ENCODE assay signal across 29 mouse cellular contexts in genomic region chr3:138373920-138374319, GRCm38 (mm10). TPM values are rescaled to one million over a fixed set of nuclear protein-coding genes. Genes with fewer than 3 reads are reported as not detected.
DNase-seq lines count a peak whose midpoint lies in the region.
"Had no signal": no experiment of that assay in that cellular context is flagged by ENCODE, and none has a peak within 500 bp of the region (broad histone marks: within the 10 kb centered on the region; RNA-seq: fewer than 3 reads in every experiment).

No protein-coding gene starts in this region.

- peak; percentile 28 for DNase-seq in adrenal gland, adult 2 months
- no peak for DNase-seq in adrenal gland, adult 18-20 months (ENCODE audit: low spot score in 2 of 2)
- peak; percentile 6 for DNase-seq in embryo, embryonic 11 days
- no peak for DNase-seq in embryo, embryonic 10 days (ENCODE audit: low spot score)
- DNase-seq in kidney, postnatal 14 days: peak; percentile 10
- no peak for DNase-seq in kidney, adult 9 months
- DNase-seq in retina, postnatal 1 day: peak; percentile 7
- DNase-seq in retina, embryonic 14.5 days (ENCODE audit: low spot score): no peak
- DNase-seq: cerebellum, adult 18-20 months; cerebellum, adult 9-10 months; cerebellum, postnatal 14 days; gastrocnemius, postnatal 25 days; heart, adult 18-20 months; heart, postnatal 10 days; heart, postnatal 36 days had no signal

RNA-seq across cellular contexts. Expression of gene Adh6b, which starts 32.3 kb away (rescaled TPM):
- total RNA-seq in adrenal gland, adult 2 months (2021): under 1 TPM in 1 of 2 experiments, not detected in 1; 0.17 TPM
- polyA plus RNA-seq in adrenal gland, adult 2 months (2012; rRNA removed): 0.06 TPM in 1 of 2 replicates, not detected in the other
- under 1 TPM in 1 of 2 experiments, not detected in 1; 0.58 TPM for total RNA-seq in adrenal gland, adult 18-20 months (2021)
- total RNA-seq: ES-E14; gastrocnemius, postnatal 25 days had no signal
- polyA plus RNA-seq: activated CD4-positive, CD25-positive, alpha-beta regulatory T cell, adult 4 months; erythroblast, embryonic 14.5 days; hindbrain, embryonic 16.5 days had no signal

RNA-seq across cellular contexts. Expression of gene Adh4, which starts 41.3 kb away (rescaled TPM):
- 1 to 10 TPM; 1.8 to 2.0 TPM for total RNA-seq in adrenal gland, adult 2 months (2021)
- 0.07 TPM in 1 of 2 replicates, not detected in the other for polyA plus RNA-seq in adrenal gland, adult 2 months (2012; rRNA removed)
- 1 to 10 TPM in 1 of 2 experiments, under 1 TPM in 1; 0.80 to 2.3 TPM for total RNA-seq in adrenal gland, adult 18-20 months (2021)
- total RNA-seq: gastrocnemius, adult 8-10 months; gastrocnemius, postnatal 25 days; heart, adult 18-20 months; heart, postnatal 10 days; heart, postnatal 36 days had no signal
- polyA plus RNA-seq: brain, embryonic 14.5 days; embryonic facial prominence, embryonic 10.5 days; embryonic facial prominence, embryonic 13.5 days; erythroblast, embryonic 14.5 days; forebrain, embryonic 12.5 days; forebrain, embryonic 15.5 days; heart, embryonic 12.5 days; heart, embryonic 15.5 days; hindbrain, embryonic 10.5 days; hindbrain, embryonic 13.5 days; hindbrain, embryonic 16.5 days had no signal

Comparison
In these comparisons a context has a peak if more than half of its experiments do, and no peak if none do; other contexts are left out.
1. DNase-seq: peak in adrenal gland, adult 2 months (single experiment), embryo, embryonic 11 days (single experiment), kidney, postnatal 14 days (single experiment) and retina, postnatal 1 day (single experiment); none in adrenal gland, adult 18-20 months (0 of 2), embryo, embryonic 10 days (single experiment), kidney, adult 9 months (single experiment) and retina, embryonic 14.5 days (single experiment).